Mouse (Mus musculus): ENCODE results near the gene Akain1.
A peak's percentile ranks its signal among the peaks of the same experiment; 100 is the strongest.

Gene Akain1

DNA sequence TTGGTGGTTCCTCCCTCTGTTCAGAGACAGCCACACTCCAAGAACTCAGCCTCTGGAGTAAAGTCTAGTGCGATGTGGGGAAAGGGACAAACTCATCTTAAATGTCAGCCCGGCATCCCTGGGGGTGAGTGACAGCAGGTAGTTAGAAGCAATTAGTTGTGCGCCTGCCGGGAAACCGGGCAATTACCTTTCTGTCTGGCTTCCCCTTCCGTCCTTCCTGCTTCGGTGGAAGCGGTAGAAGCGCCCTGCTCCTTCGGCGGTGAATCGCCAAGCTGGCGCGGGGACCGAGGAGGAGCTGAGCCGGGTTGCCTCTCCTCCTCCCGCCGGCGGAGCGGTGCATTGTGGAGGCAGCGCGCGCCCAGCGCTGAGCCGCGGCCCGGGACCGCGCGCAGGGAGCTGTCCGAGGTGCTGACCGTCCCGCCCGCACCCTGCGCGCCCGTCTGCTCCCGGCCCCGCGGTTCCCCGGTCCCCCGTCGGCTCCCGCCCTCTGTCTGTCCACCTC lies at the start of gene Akain1:
Gene Akain1 (plus strand): TSS at position 337 of the 502 bp plus-strand sequence.
- peak; percentile 61 for DNase-seq

DNA sequence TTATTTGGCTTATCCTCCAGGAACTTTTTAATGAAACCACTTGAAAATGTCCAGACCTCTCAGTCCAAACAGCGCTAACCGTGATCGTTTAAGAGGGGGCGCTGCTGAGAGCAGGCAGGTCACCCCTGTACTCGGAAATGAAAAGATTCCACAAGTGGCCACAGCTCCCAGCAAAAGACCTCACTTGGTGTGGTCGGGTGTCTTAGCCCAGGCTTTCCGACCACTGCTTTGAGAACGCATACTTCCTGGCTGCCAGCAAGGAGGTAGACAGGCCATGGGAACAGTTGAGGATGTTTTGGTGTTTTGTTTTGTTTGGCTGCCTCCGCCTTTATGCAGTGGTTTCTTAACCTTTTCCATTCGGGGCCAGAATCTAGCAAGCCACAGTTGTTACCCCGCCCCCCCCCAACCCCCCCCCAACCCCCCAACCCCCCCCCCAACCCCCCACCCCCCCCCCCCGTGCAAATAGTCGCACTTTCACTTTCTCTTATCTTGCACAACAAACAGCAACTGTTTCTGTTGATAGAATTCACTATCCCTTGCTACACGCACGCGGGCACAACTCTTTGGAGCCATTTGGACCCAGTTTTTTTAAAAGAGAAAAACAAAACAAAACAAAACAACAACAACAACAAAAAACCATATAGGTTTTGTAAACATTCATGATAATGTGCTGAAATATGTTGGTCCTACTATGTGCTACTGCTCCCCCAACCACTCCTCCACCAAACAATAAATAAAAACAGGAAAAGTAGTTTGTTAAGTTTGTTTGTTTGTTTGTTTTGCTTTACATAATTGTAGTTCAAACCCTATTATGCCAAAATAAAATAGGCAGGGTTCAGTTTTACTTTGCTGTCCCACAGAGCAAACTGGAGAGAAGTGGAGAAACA lies 42.7 kb upstream of the Akain1 start:
- peak; percentile 39 for DNase-seq

- no peak for DNase-seq
Measured at GRCm38 (mm10) chr17:69397163-69397562, 42.0 kb upstream of the Akain1 start.

GRCm38 (mm10) chr17:69398092-69398491 lies 41.0 kb upstream of the Akain1 start:
- no peak for DNase-seq

DNA sequence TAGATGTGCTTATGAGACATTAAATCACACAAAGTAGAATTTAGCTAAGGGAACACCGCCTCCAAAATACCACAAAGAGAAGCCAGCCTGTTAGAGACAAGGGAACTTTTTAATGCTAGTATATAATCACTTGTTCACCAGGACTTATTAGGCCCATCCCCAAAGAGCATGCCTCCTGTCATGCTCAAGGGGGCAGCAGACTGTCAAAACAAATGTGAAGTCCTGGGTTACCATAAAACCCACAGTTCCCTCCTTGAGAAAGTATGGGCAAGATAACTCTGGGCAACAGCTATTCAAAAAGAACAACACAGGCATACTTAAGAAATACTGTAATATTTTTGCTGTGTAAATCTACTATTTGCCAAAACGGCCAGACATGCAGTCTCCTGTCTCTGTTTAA lies 38.0 kb upstream of the Akain1 start:
- no peak for DNase-seq

- DNase-seq = no peak
Measured at GRCm38 (mm10) chr17:69416163-69416562, 23.0 kb upstream of the Akain1 start.

- DNase-seq = peak; percentile 94
Measured at GRCm38 (mm10) chr17:69416920-69417661, 22.0 kb upstream of the Akain1 start.

DNA sequence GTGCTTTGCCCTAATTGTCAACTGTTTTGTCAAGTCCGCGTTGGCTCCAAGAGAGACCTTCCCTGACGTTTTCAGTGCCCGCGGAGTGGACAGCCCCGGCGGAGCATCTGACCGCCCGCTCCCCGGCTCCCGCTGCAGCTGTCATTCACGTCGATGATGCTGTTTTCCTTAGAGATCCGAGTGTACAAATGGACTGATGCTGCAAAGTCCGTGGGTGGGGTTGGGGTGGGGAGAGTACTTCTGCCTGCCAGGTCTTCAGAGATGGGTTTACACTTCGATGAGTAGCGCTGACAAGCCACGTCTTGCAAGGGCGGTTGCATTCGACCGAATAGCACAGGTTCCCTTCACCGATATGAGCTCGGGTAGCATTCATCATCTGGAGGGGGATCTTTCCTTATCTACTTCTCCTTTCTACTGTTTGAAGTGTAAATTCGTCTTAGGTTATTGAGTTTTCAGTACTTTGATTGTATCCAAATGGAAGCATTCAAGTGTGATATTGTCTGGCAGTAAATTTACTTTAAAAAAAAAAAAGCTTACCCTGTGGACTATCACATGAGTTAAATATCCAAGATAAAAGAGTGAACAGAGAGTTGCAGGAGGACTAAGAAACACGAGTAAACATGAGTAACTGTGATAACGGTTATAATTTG lies 21.3 kb upstream of the Akain1 start:
- no peak for DNase-seq

GRCm38 (mm10) chr17:69421592-69421991 lies 17.5 kb upstream of the Akain1 start:
- no peak for DNase-seq

- DNase-seq = no peak
Measured at GRCm38 (mm10) chr17:69437836-69438235, 1.3 kb upstream of the Akain1 start.

DNA sequence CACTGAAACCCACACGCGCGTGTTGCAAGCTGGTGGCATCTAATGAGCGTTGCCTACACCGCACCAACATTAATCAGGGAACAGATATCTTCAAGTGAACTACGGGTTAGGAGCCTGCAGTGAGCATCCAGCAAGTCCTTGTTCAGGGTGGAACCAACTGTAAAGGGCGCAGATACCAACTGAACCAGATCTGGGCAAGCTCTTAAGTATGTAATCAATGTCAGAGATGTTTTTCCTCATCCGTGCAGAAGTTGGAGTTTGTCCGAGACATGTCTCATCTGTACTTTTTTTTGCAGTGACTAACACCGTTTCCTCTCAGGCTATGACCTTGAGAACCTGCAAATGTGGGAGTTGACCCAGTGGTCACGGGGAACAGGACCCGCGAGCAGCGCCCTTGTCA lies 640 bp upstream of the Akain1 start:
- no peak for DNase-seq

DNA sequence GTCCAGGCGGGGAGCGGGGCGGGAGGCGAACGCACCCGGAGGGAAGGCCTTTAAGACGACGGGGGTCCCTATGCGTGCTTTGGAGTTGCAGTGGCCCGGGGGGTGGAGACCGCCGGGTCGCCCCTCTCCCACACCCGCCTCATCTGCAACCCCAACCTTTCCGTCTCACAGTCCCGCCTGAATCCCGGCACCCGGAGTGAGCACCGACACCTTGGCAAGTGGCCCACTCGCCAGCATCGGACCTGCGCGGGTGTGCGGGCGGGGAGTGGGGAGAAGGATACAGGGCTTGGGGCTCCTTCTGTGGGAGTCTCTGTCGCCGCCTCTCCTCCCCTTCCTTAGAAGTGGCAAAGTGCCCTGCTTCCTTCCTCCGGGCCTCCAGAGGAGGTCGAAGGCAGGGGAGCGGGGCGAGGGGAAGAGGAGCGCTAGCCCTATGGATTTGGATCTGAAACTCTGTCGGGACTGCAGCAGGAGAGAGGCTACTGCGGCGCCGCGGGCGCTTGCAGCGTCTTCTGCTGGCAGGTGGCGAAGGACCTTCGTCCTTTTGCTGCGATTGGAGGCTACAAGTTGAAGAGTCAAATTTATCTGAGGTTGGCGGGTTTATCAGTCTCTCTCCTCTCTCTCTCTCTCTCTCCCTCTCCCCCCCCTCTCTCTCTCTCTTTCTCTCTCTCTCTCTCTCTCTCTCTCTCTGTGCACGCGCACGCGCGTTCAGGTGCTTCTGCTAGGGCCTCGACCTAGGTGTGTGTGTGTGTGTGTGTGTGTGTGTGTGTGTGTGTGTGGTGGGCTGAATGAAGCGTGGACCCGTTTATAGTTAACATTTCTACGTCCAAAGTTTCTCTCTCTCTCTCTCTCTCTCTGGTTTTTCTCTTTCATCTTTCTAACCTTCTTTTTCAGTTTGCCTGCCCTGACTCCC lies 700 bp downstream of the Akain1 start:
- no peak for DNase-seq

DNA sequence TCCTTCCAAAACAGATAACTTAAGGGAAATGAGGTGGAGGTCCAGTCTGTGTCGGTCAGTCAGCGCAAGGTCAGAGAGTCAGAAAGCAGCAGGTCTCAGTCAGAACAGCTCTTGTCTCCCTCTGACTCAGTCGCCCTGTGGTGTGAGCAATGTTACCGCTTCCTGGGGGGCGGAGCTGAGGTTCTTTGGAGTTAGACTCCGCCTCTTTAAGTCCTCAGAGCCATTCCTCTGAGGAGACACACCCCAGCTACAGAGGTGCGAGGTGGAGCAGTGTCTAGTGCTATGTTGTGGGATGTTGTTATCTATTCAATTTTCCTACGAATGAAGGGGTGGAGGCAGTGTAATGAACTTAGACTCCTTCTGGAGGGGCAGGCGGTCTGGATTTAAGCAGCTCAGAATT lies 1.9 kb downstream of the Akain1 start:
- no peak for DNase-seq

DNA sequence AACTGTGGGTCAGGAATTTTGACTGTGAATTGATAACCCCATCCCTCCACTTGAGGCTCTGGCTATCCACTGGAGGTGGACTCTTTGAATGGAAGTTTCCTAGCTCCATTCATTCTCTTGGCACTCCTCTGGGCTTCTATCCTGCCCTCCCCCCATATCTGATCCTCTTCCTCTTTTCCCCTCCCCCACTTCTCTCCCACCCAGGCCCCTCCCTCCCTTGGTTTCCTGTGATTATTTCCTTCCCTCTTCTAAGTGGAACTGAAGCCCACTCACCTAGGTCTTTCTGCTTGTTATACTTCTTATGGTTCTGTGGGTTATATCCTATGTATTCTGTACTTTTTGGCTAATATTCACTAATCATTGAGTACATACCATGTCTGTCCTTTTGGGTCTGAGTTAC lies 9.6 kb downstream of the Akain1 start:
- DNase-seq = no peak

- DNase-seq = no peak
Measured at GRCm38 (mm10) chr17:69461680-69462079, 22.6 kb downstream of the Akain1 start.

DNA sequence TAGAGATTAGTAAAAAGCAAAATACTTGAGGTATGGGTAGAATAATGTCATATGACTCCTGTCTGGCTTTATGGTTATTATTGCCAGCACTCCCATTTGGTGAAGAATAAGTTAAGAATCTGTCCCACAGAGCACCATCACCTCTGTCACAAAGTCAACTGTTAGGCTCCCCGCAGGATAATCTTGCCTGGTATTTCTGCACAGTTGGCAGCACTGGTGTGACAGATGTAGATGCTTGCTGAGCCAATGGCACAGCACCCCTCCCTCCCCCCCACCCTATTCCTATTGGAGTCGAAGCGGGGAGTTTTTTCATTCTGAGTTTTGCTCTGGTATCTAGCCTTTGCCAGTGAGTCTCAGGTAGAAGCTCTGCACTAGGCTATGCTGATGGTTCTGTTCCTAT lies 23.9 kb downstream of the Akain1 start:
- DNase-seq = no peak

DNA sequence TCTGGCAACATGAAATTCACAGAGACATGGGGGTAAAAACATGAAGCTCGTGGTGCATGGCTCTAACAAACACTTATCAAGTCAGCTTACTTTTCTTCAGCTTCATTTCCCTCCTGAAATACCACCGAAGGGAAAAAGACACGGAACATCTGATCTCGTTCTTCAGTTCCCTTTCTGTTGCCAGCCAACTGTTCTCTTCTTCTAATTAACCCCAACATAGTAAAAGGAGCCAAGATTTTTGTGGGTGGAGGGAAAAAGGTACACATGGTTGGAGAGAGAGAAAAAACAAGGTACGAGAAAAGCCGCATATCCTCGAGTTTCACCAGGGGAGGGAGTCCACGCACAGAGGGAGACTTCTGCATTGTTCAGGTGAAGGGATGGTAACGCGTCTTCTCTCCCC lies 32.0 kb downstream of the Akain1 start:
- no peak for DNase-seq

DNA sequence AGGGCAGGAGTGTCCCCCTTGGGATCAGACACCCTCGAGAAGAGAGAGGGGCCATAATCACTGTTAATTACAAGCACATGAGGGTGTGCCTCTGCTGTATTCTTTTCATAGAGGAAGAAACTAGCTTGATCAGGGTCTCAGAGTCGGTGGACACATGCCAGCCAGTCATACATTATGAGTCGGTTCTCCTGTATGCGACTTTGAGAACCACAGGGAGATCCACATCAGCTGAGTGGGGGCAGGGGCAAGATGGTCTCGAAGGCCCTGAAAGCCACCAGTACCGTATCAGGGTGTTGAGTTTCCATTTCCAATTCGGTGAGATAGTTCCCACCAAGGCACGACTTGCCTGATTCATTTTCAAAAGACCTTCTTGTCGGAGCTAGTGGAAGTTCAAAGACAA lies 33.3 kb downstream of the Akain1 start:
- DNase-seq = no peak

DNA sequence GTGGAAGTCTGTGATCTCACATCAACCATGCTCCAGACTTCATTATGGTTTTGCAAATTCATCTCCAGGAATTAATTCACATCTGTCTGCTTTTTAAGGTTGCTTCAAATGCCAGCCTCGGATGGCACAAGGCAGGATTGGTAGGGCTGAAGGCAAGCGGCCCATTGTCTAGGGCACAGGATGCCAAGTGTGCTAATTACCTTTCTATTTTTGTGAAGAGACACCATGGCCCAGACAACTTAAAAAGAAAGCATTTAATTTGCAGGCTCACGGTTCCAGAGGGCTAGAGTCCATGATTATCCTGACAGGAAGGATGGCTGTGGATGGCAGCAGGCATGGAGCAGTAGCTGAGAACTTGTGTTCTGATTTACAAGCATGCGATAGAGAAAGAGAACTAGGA lies 35.0 kb downstream of the Akain1 start:
- DNase-seq = no peak

- DNase-seq = peak; percentile 50
Measured at GRCm38 (mm10) chr17:69475423-69475822, 36.3 kb downstream of the Akain1 start.

GRCm38 (mm10) chr17:69477526-69477925 lies 38.4 kb downstream of the Akain1 start:
- DNase-seq = no peak

DNA sequence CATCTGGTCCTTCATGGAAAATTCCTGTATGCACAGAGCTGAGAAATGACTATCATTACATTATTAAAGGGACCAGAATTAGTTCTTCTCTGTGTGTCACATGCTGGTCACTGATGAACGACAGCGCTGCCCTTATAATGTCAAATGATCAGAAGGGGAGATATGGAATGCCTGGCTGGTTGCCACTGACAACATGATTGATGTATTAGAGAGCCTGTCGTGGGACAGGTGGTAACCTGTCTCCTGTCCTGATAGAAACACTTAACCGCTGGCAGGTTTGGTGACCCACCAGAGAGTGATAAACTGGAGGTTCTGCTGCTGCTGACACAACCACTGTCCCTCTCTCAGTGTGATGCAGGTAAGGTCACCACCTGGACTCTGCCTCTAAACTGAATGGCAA lies 40.1 kb downstream of the Akain1 start:
- no peak for DNase-seq
